Comparison of ENCODE assay signal across 12 mouse cellular contexts in genomic region chr15:8706178-8706577, GRCm38 (mm10). TPM values are rescaled to one million over a fixed set of nuclear protein-coding genes. Genes with fewer than 3 reads are reported as not detected.
DNase-seq lines count a peak whose midpoint lies in the region; ATAC-seq lines count a peak whose summit lies in the region.
"Had no signal": no experiment of that assay in that cellular context is flagged by ENCODE, and none has a peak within 500 bp of the region (broad histone marks: within the 10 kb centered on the region; RNA-seq: fewer than 3 reads in every experiment).

No protein-coding gene starts in this region.

- no peaks in the 10 kb centered on the region for H3K27me3 ChIP-seq in forebrain, embryonic 16.5 days (replicated peaks; ENCODE audit: control insufficient read depth, insufficient read depth, low read length)
- H3K27me3 ChIP-seq: embryonic facial prominence, embryonic 15.5 days; limb, embryonic 15.5 days had no signal

- no peak for DNase-seq in frontal cortex, postnatal 25 days (ENCODE audit: low spot score in 2 of 2)
- peak; percentile 55 for DNase-seq in NIH3T3 (ENCODE audit: low read depth)
- DNase-seq in left cerebral cortex, postnatal 25 days (ENCODE audit: low spot score in 2 of 2): peak; percentile 40 to 57
- no peak for DNase-seq in adrenal gland, postnatal 4 days (ENCODE audit: low spot score in 2 of 2)
- DNase-seq in thymus, postnatal 36 days: no peak
- DNase-seq in B cell, adult 2 months: no peak
- DNase-seq: kidney, adult 9 months had no signal

- H3K36me3 ChIP-seq in forebrain, embryonic 16.5 days (ENCODE audit: control insufficient read depth, insufficient read depth): no peaks in the 10 kb centered on the region
- H3K36me3 ChIP-seq: embryonic facial prominence, embryonic 15.5 days; limb, embryonic 15.5 days had no signal

- ATAC-seq in frontal cortex, adult (ENCODE audit: low TSS enrichment): peak; percentile 58
- ATAC-seq in forebrain, embryonic 16.5 days: peak; percentile 39

- no peaks in the 10 kb centered on the region for H3K9me3 ChIP-seq in forebrain, embryonic 16.5 days (ENCODE audit: control insufficient read depth, low read length)
- H3K9me3 ChIP-seq: embryonic facial prominence, embryonic 15.5 days; heart, embryonic 10.5 days; limb, embryonic 15.5 days had no signal

- WGBS in forebrain, embryonic 16.5 days: 54% methylated on average over 4 of the region's 4 CpGs

- no peak overlapping the region for H3K4me3 ChIP-seq in forebrain, embryonic 16.5 days (replicated peaks; ENCODE audit: low read length)
- H3K4me3 ChIP-seq: embryonic facial prominence, embryonic 15.5 days; heart, embryonic 10.5 days; limb, embryonic 15.5 days had no signal

- H3K4me2 ChIP-seq in forebrain, embryonic 16.5 days (ENCODE audit: low read length): no peak overlapping the region; the same call in 1 of the 2 replicates
- H3K4me2 ChIP-seq: embryonic facial prominence, embryonic 15.5 days; limb, embryonic 15.5 days had no signal

- H3K4me1 ChIP-seq in forebrain, embryonic 16.5 days (replicated peaks; ENCODE audit: control insufficient read depth, insufficient read depth, low read length): peaks cover 18% of the 10 kb centered on the region

- H3K27ac ChIP-seq in forebrain, embryonic 16.5 days (ENCODE audit: low read length): no peak overlapping the region
- H3K27ac ChIP-seq: embryonic facial prominence, embryonic 15.5 days; heart, embryonic 10.5 days; limb, embryonic 15.5 days had no signal

- intact Hi-C loops in left cerebral cortex, postnatal 25 days (cut with DNase I): no loop called here

- no peak overlapping the region for H3K9ac ChIP-seq in forebrain, embryonic 16.5 days (replicated peaks; ENCODE audit: low read depth, low read length)
- H3K9ac ChIP-seq: embryonic facial prominence, embryonic 15.5 days; limb, embryonic 15.5 days had no signal

RNA-seq across cellular contexts. Expression of gene Slc1a3, which starts 4.4 kb away (rescaled TPM):
- 122 and 145 TPM in 2 replicates for polyA plus RNA-seq in forebrain, embryonic 16.5 days (2015; fragmentation: Nextera tagmentation; extraction: Ambion mirVana)
- total RNA-seq in left cerebral cortex, postnatal 25 days (2021): 100 to 1,000 TPM; 333 to 334 TPM
- total RNA-seq in adrenal gland, postnatal 4 days (2021): 10 to 100 TPM in 1 of 2 experiments, 1 to 10 TPM in 1; 8.1 to 11.4 TPM

Comparison
In these comparisons a context has a peak if more than half of its experiments do, and no peak if none do; other contexts are left out.
1. DNase-seq: peak in NIH3T3 (single experiment) and left cerebral cortex, postnatal 25 days (2 of 2); none in frontal cortex, postnatal 25 days (0 of 2), adrenal gland, postnatal 4 days (0 of 2), thymus, postnatal 36 days (0 of 2) and B cell, adult 2 months (0 of 2).
2. RNA of gene Slc1a3, which starts 4.4 kb away (total RNA-seq): 333 to 334 TPM in left cerebral cortex, postnatal 25 days; 8.1 to 11.4 TPM in adrenal gland, postnatal 4 days; every median in the first group is over 10 times any median in the second.